Mouse (Mus musculus): ENCODE measurements around the gene Borcs6.

The Borcs6 gene

DNA sequence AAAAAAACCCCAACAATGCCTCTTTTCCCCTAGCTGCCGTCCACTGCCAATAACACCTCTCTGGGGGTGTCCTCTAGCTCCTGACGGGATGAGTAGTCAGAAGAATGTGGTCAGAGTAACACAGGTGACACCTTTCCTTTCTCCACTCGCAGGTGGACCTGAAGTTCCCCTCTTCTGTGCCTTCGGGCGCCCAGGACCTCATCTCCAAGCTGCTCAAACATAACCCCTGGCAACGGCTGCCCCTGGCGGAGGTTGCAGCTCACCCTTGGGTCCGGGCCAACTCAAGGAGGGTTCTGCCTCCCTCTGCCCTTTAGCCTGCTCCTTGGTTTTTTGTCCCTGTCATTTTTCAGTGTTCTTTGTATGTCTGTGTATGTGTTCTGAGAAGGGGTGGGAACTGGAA is 8.8 kb upstream of the Borcs6 start:
- no peak for DNase-seq (ENCODE audit: low spot score)

DNA sequence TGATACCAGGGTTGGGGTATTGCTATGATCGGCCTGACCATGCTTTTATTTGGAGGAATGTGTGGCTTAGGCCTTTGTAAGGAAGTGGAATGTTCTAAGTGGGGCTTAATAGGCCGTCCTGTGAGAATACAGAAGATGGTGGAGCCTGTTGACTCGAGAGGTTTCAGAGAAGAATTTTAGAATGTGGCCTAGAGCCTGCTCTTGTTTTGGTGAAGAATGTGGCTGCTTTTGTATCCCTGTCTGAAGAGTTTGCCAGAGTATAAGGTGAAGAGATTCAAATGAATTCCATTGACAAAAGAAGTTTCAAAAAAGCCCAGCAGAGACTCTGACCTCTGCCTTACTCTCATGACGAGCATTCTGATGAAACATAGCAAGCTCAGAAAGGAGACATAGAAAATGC is 7.7 kb upstream of the Borcs6 start:
- no peak for DNase-seq (ENCODE audit: low spot score)

DNA sequence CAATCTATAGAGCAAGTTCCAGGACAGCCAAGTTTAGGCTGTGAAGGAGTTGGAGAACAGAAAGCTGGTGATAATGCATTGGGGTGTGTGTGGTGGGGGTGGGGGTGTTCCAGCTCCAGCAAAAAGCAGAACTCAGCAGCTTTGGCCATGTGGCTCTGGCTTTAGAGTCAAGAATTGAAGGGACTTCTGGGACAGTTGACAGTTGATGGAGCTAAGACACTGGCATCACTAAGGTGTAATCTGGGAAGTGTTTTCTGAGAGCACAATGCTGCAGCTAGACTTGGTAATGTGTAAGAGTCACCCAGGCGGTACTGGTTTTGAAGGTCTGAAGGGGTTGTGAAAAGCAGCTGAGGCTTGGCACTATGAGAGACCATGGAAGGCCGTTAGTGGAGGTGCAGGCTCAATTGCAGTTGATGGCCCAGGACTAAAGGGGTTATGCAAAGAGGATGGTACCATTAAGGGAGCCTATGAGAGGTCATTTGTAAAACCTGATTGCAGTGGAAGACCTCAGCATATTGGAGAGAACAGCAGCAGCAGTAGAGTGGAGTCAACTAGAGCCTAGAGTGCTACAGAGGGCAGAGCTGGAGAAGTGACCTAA is 6.6 kb upstream of the Borcs6 start:
- no peak for DNase-seq (ENCODE audit: low spot score)

DNA sequence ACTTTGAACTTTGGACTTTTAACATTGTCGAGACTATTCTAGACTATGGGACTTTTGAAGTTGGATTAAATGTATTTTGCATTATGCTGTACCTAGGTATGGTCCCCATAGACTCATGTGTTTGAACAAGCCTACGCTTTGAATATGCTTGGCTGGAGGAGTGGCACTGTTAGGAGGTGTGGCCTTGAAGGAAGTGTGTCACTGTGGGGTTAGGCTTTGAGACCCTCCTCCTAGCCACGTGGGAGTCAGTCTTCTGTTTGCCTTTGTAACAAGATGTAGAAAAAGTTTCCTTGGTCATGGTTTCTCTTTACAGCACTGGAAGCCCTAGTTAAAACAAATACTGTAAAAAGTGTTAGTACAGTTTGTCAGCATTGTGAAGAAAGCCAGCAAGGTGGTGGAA is 5.7 kb upstream of the Borcs6 start:
- no peak for DNase-seq (ENCODE audit: low spot score)

DNA sequence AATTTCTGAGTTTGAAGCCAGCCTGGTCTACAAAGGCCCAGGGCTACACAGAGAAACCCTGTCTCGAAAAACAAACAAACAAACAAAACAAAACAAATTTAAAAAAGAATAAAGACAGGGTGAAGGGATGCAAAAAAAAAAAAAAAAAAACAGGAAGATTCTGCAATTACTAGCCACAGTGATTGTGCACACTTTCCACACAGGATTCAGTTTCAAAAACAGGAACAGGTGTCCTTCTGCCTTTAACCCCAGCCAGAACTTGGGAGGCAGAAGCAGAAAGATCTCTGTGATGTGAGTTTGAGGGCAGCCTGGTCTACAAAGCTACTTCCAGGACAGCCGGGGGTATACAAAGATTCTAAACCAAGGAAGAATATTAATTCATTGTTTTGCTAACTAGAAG is 1.3 kb upstream of the Borcs6 start:
- DNase-seq (ENCODE audit: low spot score) = no peak

DNA sequence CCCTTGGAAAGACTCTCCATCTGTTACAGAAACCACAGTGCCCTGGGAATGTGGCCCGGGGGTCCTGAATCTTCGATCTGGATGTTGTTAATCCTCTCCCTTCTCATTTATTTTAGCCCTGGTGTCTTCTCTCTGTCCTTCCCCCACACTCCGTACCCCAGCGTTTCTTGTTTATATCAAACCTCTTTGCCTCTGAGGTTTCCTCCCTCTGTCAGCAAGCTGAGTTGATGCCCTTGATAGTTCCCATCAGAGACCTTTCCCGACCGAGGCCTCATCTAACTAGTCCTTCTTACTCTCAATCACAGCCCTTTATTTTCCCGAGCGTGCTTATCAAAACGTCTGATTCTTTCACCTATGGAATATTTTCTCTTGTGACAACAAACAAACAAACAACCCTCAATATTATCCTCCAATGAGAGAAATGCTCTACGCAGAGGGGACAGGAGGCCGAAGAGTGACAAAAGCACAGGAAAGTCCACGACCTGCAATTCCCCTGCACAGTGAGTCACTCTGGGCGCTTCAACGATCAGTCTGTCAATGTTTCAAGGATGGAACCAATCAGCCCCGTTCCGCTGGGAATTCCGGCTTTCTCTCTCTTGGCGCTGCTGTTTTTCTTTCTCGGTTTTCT is 674 bp upstream of the Borcs6 start:
- peak; percentile 26 for DNase-seq (ENCODE audit: low spot score)

DNA sequence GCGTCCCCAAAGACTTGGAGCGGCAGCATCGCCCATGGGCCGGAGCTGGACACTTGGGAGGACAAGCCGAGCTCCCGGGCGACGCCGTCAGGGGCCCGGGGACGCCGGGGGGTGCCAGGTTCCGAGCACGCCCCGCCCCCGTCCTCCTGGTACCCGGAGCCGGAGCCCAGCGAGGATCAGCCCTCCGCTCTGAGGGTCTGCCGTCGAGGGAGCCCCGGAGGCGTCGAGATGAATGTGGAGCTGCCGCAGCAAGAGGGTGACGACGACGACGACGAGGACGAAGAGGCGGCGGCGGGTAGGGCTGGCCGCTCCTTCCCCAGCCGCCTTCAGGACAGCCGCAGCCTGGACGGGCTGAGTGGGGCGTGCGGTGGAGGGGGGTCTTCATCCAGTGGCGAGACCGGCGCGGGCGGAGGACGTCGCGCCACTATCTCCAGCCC is 476 bp downstream of the Borcs6 start:
- DNase-seq (ENCODE audit: low spot score) = peak; percentile 59

DNA sequence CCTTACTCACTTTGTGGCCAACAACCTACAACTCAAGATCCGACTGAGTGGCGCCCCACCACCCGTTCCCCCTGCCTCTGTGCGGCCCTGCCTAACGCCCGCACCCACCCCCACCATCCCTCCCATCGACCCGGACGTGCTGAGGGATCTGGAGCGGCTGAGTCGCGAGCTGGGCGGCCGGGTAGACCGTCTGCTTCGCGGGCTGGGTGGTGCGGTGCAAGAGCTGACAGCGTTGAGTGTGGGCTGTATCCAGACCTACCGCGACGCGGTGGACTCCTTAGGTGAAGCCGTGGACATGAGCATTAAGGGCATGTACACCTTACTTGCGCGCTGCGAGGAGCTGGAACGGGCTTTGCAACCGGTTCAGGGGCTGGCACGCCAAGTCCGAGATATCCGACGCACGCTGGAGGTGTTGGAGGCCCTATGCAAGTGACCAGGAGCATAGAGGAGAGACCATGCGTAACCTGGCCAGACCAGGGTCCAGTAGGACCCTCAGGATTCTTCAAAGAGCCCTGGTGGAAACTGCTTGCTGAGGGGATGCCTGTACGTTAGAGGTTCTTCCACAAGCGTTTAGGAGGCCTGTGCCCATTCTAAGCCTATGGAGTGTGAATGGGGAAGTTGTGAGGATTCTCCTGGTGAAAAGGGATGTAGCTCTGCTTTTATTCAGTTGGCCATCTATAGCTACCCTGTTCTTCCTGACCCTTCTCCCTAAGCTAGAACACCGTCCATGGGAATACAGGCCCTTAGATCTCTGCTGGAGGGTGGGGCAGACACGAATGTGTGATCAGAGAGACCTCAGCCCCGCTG is 1.1 kb downstream of the Borcs6 start:
- DNase-seq (ENCODE audit: low spot score) = peak; percentile 47

DNA sequence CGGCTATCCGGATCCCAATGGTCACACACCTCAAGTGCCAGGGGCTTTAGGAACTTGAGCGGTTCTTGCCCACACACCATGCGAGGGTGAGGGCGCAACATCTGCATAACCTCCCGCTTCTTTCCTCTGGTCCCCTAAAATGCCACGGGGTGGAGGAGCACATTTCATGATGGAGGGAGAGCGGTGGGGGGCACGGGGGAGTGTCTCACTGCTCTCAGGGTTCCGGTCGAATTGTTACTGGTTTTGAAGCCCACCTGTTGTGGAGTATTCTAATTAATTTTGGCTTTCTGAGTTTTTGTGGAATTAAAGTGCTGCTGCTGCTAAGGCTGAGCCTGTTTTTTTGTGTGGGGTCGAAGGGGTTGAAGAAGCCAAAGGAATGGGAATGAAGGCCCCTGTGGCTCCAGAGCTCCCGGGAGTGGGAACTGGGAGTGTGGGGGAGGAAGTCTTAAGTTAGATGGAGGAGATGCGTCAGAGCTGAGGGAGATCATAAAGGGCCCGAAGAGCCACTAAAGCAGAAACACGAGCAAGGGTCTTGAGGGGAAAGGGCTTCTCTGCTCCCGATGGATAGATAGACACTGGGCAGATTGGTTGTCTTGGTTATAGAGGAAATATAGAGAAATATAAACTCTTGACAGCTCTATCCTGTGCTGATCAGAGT is 1.9 kb downstream of the Borcs6 start:
- no peak for DNase-seq (ENCODE audit: low spot score)

DNA sequence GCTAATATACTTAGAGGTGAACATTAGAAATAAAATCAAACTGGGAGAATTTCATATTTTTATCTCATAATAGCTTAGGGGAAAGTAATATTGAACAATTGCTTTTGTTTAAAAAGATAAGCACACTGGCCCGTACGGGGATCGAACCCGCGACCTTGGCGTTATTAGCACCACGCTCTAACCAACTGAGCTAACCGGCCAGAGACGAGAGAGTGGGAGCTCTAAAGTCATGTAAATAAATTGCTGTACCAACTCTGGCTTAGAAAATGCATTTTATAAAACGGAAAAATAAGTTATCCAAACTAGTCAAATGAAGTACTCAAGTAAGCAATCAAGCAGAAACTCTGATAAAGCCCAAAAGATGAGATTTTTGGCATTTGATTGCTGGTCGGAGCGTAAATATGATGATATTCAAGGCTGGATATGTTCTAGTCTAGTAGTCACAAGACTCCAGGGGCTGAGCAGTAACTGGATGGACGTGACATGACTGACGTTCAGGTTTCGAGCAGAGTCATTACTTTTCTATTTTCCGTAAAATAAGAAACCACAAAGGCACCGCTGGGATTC is 2.8 kb downstream of the Borcs6 start:
- DNase-seq (ENCODE audit: low spot score) = peak; percentile 89

DNA sequence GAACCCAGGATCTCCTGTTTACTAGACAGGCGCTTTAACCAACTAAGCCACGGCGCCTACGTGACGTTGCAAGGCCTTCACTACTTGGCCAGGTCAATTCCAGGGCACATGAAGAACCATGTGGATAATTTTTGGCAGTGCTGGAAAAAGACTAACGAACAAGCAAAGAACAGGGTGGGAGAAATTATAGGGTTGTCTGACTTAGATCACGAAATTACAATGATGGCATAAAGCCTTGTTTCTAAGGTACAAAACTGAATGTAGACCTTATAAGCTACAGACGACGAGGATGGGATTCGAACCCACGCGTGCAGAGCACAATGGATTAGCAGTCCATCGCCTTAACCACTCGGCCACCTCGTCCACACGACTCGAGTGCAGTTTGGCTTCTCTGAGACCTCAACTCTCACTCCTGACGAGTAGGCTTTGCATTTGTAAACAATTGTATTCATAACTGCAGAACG is 3.3 kb downstream of the Borcs6 start:
- DNase-seq (ENCODE audit: low spot score) = peak; percentile 98

DNA sequence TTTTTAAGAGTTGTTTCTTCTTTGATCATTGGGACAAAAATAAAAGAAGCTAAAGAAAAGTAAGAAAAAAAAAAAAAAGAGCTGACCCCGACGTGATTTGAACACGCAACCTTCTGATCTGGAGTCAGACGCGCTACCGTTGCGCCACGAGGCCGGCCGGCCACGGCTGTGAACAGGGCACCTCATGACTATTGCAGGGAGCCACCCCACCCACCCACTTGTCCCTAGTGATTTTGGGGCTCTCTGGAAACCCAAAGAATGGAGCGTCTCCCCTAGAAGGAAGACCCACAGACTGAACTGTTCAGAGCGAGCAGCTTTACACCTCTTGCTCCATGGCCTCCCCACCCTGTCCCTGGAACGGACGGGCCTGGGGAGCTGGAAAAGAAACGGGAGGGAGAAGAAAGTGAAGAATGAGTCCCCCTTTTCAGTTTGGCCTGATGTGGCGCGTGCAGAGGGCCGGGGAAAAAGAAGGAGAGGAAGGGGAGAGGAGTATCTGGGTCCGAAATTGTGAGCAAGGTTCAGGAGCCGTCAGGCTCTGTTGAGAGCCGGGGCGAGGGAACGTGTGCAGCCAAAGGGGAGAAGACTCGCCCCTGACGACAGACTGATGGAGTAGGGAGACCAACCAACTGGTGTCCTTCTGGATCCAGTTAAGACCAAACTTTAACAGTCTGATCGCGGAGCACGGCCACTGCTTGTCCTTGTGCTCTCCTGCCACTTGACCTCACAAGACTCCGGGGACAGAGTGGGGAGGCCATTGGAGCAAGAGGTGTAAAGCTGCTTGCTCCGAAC is 4.1 kb downstream of the Borcs6 start:
- DNase-seq (ENCODE audit: low spot score) = peak; percentile 92

DNA sequence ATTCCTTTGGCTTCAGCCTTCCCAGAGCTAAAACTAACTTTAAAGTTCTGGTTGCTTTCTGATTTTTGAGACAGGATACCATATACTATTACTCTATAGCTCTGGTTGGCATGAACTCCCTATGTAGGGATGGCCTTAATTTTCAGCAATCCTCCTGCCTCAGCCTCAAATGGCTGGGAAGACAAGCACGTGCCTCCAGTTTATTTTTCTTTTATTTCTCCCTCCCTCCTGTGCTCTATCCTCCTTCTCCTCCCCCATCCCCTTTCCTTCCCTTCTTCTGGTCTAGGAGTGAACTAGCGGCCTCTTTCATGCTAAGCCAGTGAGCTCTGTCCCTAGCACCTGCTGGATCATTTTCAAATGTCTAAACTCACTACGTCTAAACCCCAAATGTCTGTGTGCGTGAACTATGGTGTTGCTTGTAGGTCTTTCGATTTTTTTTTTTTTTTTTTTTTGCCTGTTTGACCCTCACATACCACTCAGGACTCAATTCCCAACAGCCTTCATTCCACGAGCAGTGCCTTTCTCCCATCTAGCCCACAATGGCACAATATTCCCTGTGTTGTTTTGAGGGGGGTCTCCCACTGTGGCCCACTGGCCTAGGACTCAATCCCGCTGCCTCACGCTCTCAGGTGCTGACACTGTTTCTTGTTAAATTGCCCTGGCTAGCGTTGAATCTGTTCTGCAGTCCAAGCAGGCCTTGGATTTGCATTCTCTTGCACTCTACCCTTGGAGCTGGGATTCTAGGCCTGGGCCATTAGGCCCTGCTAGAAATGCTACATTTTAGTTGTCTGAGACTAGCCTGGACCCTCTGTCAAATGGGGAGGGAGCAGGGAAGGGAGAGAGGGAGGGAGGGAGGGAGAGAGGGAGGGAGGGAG is 5.0 kb downstream of the Borcs6 start:
- no peak for DNase-seq (ENCODE audit: low spot score)

DNA sequence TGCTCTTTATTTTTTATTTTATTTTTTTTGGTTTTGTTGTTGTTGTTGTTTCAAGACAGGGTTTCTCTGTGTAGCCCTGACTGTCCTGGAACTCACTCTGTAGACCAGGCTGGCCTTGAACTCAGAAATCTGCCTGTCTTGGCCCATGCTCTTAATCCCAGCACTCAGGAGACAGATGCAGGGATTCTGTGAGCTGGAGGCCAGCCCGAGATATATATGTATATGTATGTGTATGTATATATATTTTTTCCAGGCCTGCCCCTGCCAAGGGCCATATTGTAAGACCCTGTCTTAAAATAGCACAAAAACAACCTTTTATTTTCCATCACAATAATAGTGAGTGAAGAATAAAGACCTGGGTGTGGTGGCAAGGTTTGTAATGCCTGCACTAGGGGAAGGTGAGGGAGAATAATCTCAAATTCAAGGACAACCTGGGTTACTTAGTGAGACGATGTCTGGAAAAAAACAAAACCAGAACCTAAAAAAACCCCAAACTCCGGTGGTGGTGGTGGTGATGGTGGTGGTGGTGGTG is 5.9 kb downstream of the Borcs6 start:
- DNase-seq (ENCODE audit: low spot score) = no peak

DNA sequence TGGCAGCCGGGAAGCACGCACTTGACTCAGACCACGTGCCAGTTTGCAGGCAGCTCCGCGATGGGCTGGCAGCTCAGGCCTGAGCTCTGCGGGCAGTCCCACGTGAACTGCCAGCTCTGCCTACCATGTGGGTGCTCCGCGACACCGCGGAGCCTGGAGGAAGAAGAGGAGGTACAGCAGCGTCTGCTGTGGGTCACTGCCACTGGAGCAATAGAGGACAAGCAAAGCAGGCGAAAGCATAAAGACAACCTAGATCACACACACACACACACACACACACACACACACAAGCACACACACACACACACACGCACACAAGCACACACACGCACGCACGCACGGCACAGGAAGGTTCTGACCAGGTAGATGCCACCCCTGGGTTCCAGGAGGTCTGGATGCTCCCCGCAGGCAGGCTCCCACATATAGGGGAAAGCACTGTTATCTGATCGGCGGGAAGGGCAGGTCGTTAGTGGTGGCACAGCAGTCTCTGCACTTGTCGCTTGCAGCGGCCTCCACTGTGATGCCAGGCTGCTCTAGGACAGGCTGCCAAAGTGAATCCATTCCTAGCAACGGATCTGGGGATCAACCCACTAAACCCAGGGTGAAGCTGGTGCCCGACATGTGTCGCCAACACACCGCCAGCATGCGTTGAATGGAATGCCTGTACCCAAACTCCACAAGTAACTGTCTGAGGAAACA is 6.8 kb downstream of the Borcs6 start:
- no peak for DNase-seq (ENCODE audit: low spot score)

DNA sequence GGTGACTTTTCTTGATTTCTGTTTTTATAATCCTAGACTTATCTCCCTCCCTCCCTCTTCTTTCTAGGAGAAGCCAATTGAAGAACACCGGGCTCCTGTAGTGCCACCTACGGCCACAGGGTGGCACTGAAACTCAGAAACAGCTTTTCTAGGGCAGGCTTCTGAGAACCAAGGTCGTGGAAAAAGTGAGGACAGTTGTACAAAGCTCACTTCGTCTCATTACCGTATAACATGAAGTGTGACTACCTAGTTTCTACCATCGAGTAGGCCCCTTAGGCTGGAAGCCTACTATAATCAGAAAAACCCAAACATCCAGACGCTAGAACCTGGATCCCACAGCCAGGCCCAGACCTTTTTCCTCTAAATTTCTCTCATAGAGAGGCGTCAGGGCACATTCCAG is 7.4 kb downstream of the Borcs6 start:
- peak; percentile 98 for DNase-seq (ENCODE audit: low spot score)

DNA sequence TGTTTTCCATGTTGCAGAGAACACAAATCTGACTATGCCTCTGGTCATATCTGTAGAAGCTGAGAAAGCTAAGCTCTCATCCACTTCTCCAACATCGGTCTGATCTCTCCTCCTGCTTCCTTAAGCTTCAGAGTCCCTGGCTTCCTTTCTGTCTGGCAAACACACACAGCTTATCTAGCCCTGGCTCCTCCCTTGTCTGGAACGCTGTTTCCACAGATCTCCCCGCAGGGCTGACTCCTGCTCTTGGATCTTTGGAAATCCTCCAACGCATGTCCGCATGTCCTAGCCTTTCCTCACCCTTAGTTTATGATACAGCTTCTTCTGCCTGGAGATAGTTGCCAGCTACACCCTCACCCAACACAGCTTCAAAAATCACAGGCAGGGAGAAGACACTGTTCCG is 8.1 kb downstream of the Borcs6 start:
- no peak for DNase-seq (ENCODE audit: low spot score)

DNA sequence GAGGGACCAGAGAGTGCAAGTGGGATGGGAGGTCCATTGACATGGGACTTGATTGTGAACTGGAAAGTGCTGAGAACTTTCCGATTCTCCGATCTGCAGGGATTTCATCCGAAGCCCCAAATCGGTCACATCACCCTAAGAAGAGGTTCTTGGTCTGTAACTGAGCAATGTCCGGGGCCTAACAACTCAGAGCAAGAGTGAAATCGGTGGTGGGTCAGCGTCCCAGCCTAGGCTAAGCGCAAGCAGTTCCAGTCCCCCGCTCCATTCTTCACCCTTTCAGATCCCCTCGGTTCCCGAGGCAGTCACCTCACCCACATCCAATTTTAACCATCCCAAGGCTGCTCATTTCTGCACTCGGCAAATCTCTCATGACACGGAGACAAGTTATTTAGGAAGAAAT is 10.6 kb downstream of the Borcs6 start:
- no peak for DNase-seq (ENCODE audit: low spot score)

DNA sequence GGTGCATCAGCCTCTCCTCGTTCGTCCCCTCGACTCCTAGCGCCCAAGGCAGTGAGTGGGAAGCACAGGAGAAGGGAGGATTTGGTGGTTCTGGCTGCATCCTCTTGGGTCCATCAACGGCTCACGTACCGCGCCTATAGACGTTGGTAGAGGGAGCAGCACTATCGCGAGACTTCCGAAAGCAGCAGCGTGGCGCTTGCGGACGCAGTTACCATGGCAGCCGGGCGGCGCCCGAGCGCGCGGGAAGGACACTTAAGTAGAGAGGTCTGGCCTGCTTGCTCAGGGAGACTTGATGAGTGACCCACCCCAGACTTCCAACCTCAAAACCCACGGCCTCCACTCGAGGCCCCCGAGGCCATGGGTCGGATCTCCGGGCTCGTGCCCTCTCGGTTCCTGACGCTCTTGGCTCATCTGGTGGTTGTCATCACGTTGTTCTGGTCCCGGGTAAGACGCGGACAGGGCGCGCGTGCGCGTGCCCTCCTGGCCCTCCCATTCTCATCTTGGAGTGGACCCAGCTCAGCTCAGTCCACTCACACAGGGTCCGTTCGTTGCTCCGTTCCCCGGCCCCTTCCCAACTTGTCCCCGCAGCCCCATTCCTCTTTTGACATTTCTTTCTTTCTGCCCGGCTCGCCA is 11.2 kb downstream of the Borcs6 start, which contains the start of gene Tmem107:
Tmem107 (plus strand) TSS at position 217 of the 633 bp plus-strand sequence.
- DNase-seq (ENCODE audit: low spot score) = peak; percentile 95

Measured in retina, embryonic 14.5 days (tissue).